Mouse (Mus musculus): Measurements from ENCODE around the gene Tssk3. TPM values are rescaled to one million over a fixed set of nuclear protein-coding genes. Genes with fewer than 3 reads are reported as not detected.

Tssk3 gene
- polyA plus RNA-seq, 1 experiment from 2014 or later = not detected

DNA sequence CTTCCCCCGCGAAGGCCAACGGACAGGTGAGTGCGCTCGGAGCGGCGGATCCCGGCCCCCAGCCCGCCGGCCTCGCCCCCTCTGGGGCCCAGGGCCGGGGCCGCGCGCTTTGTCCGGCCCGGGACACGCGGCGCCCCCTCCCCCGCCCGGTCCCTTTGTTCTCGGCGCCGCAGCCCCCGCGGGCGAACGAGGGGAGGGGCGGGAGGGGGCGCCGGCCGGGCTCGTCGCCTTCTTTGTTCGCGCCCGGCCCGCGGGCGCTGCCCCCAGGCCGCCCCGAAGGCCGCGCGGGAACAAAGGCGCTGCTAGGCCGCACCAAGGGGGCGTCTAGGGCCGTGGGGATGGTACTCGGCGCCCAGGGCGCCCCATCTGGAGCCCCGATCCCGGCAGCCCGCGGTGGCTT, 23.1 kb upstream of the Tssk3 start:
- H3K9me3 ChIP-seq (ENCODE audit: control insufficient read depth, low read length) = no peaks in the 10 kb centered on the region
- no peaks in the 10 kb centered on the region; the same call in 1 of the 2 replicates for H3K27me3 ChIP-seq (ENCODE audit: control insufficient read depth, insufficient read depth, low read length)
- peaks cover 6% of the 10 kb centered on the region; the same call in 1 of the 2 replicates for H3K36me3 ChIP-seq (ENCODE audit: control insufficient read depth, insufficient read depth, low read length)
- peak overlapping the region; percentile 100 for H3K9ac ChIP-seq (ENCODE audit: low read length)
- peak overlapping the region; percentile 96 for H3K27ac ChIP-seq (ENCODE audit: low read depth, low read length)
- ATAC-seq (replicated peaks; ENCODE audit: low FRiP score) (peak; percentile 47), DNase-seq (ENCODE audit: low spot score) (no peak)
- peaks cover 21% of the 10 kb centered on the region for H3K4me1 ChIP-seq (replicated peaks; ENCODE audit: control insufficient read depth, insufficient read depth, low read length)
- WGBS = 0% methylated on average over 8 of the region's 57 CpGs
- H3K4me2 ChIP-seq (ENCODE audit: low read depth, low read length, severe bottlenecking) = peak overlapping the region; percentile 75
- peak overlapping the region; percentile 100 for H3K4me3 ChIP-seq (ENCODE audit: low read depth, low read length)

DNA sequence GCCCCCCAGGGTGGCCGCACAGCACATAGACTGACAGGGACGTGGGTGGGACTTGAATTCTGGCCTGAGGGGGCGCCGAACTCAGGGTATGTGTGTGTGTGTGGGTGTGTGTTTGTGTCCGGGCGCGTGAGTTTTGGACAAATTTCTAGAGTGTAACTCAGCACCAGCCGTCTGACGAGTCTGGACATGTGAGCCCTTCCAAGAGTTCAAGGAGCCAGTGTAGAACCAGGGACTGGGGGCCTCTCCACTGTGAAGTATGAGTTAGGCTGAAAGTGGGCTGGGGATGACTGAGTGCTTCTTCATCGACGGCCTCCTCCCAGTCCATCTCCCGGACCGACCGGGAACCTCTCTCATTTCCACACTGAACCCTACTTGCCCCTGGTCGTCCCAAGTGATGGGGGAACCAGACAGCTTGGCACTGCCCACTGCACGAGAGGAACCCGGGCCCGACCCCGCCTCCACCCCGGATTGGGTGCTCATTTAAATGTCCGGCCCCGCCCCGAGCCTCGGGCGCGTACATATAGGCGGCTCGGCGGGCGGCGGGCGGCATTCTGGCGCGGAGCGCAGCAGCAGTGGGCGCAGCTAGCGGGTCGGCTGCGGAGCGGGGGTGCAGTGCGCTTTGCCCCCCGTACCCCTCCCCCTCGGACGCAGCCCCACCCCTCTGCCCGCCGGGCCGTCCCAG, 22.4 kb upstream of the Tssk3 start, which contains the start of gene Marcksl1:
TSS of gene Marcksl1 (plus strand) at position 496 of the 682 bp plus-strand sequence.
- Histone ChIP-seq H3K36me3 (ENCODE audit: control insufficient read depth, insufficient read depth, low read length) (peaks cover 3% of the 10 kb centered on the region; the same call in 1 of the 2 replicates), H3K4me1 (replicated peaks; ENCODE audit: control insufficient read depth, insufficient read depth, low read length) (peaks cover 21% of the 10 kb centered on the region), H3K27ac (ENCODE audit: low read depth, low read length) (peak within 1 kb of the TSS; percentile 96), H3K9me3 (ENCODE audit: control insufficient read depth, low read length) (no peaks in the 10 kb centered on the region), H3K27me3 (ENCODE audit: control insufficient read depth, insufficient read depth, low read length) (no peaks in the 10 kb centered on the region; the same call in 1 of the 2 replicates), H3K4me3 (ENCODE audit: low read depth, low read length) (peak within 1 kb of the TSS; percentile 100), H3K9ac (ENCODE audit: low read length) (peak within 1 kb of the TSS; percentile 100), H3K4me2 (ENCODE audit: low read depth, low read length, severe bottlenecking) (peak within 1 kb of the TSS; percentile 75)
- ATAC-seq (replicated peaks; ENCODE audit: low FRiP score) (peak; percentile 90), DNase-seq (ENCODE audit: low spot score) (peak; percentile 97)
- 5% methylated on average over 45 of the region's 47 CpGs for WGBS

DNA sequence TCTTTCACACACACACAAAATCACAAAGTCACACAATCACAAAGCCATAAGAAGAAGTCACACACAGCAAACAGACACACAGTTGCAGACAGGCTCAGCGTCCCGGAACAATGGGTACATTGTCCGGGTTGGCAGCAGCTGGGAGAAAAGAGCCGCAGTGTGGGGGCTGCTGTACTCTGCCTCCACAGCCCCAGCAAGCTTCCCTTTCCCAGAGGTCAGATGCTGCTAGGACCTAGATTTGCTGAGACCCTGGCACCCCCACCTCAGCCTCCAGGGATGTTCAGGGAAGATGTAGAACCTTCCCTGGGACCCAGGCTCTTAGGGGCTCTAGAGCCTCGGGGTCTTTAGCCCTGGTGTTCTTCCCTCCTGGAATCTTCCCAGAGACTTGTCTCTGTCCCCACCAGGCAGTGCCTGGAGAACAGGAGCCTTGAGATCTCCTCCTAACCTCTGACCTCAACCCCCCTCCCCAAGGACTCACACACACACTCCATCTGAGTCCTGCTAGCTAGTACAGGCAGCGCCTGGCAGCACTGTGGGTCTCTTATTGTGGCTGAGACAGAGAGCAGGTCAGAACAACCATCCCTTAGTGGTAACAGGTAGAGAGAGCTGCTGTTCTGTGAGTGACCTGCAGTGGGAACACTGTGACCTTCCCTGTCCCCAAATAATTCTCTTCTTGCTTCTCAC, 20.7 kb upstream of the Tssk3 start:
- Histone ChIP-seq H3K4me2 (ENCODE audit: low read depth, low read length, severe bottlenecking) (no peak overlapping the region), H3K9me3 (ENCODE audit: control insufficient read depth, low read length) (no peaks in the 10 kb centered on the region), H3K9ac (ENCODE audit: low read length) (peak overlapping the region; percentile 20; the same call in 1 of the 2 replicates), H3K27ac (ENCODE audit: low read depth, low read length) (no peak overlapping the region), H3K4me3 (ENCODE audit: low read depth, low read length) (no peak overlapping the region), H3K27me3 (ENCODE audit: control insufficient read depth, insufficient read depth, low read length) (no peaks in the 10 kb centered on the region; the same call in 1 of the 2 replicates), H3K36me3 (ENCODE audit: control insufficient read depth, insufficient read depth, low read length) (0 out of 2 replicates have a peak, but pooled peaks cover 3% of the 10 kb centered on the region), H3K4me1 (replicated peaks; ENCODE audit: control insufficient read depth, insufficient read depth, low read length) (peaks cover 19% of the 10 kb centered on the region)
- 16% methylated on average over 6 of the region's 6 CpGs for WGBS
- ATAC-seq (replicated peaks; ENCODE audit: low FRiP score) (no peak), DNase-seq (ENCODE audit: low spot score) (peak; percentile 62)

DNA sequence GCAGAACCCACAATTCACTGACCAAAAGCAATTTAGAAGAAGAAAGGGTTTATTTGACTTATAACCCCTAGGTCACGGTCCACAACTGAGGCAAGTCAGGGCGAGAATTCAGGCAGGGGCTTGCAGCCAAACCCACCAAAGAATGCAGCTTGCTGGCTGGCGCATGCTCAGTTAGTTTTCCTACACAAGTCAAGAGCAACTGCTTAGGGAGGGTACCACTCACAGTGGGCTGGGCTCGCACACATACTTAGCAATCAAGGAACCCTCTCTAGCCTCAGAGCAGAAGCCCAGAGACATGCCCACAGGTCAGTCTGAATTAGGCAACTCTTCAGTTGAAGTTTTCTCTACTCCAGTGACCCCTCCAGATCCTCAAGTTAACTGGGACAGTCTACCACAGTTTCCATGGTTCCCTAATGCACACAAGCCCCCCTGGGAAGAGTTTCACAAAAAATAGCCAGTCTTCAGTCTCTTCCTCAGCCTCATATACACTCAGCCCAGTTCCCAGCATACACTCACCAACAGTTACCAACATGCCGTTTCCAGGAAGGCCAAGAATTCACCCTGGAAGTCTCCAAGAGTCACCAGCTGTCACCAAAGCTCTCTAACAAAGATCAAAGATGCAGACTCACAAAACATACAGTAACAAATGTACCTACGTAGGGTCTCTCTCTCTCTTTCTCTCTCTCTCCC, 20.0 kb upstream of the Tssk3 start:
- Histone ChIP-seq H3K27ac (ENCODE audit: low read depth, low read length) (no peak overlapping the region; the same call in 1 of the 2 replicates), H3K4me1 (replicated peaks; ENCODE audit: control insufficient read depth, insufficient read depth, low read length) (peaks cover 19% of the 10 kb centered on the region), H3K9ac (ENCODE audit: low read length) (no peak overlapping the region), H3K4me2 (ENCODE audit: low read depth, low read length, severe bottlenecking) (0 out of 2 replicates have a peak overlapping the region, but pooled peaks have one; percentile 8), H3K4me3 (ENCODE audit: low read depth, low read length) (no peak overlapping the region), H3K27me3 (ENCODE audit: control insufficient read depth, insufficient read depth, low read length) (no peaks in the 10 kb centered on the region; the same call in 1 of the 2 replicates), H3K36me3 (ENCODE audit: control insufficient read depth, insufficient read depth, low read length) (0 out of 2 replicates have a peak, but pooled peaks cover 3% of the 10 kb centered on the region), H3K9me3 (ENCODE audit: control insufficient read depth, low read length) (no peaks in the 10 kb centered on the region)
- no peak for ATAC-seq (replicated peaks; ENCODE audit: low FRiP score)
- no peak for DNase-seq (ENCODE audit: low spot score)
- WGBS = 41% methylated on average over 6 of the region's 6 CpGs

DNA sequence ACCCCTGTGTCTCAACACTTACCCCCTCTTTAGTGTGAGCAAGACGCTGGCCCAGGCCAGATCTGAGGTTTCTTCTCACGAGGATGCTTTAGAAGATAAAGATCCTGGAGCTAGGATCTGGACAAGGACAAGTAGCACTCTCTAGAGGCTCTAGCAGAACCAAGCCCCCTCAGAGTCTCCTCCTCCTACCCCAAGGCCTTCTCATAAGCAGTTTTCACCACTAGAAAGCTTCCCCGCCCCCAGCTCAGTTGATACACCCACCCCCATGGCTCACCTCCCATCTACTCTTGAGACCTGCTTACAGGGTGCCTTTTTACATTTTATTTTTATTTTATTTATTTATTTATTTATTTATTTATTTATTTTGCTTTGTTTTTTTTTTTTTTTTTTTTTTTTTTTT, 18.8 kb upstream of the Tssk3 start:
- ATAC-seq (replicated peaks; ENCODE audit: low FRiP score) (no peak), DNase-seq (ENCODE audit: low spot score) (no peak)
- Histone ChIP-seq H3K27me3 (ENCODE audit: control insufficient read depth, insufficient read depth, low read length) (no peaks in the 10 kb centered on the region; the same call in 1 of the 2 replicates), H3K4me3 (ENCODE audit: low read depth, low read length) (no peak overlapping the region), H3K27ac (ENCODE audit: low read depth, low read length) (no peak overlapping the region), H3K9me3 (ENCODE audit: control insufficient read depth, low read length) (no peaks in the 10 kb centered on the region), H3K4me1 (replicated peaks; ENCODE audit: control insufficient read depth, insufficient read depth, low read length) (peaks cover 15% of the 10 kb centered on the region), H3K36me3 (ENCODE audit: control insufficient read depth, insufficient read depth, low read length) (no peaks in the 10 kb centered on the region), H3K9ac (ENCODE audit: low read length) (no peak overlapping the region), H3K4me2 (ENCODE audit: low read depth, low read length, severe bottlenecking) (no peak overlapping the region)
- 71% methylated on average over 3 of the region's 3 CpGs for WGBS

DNA sequence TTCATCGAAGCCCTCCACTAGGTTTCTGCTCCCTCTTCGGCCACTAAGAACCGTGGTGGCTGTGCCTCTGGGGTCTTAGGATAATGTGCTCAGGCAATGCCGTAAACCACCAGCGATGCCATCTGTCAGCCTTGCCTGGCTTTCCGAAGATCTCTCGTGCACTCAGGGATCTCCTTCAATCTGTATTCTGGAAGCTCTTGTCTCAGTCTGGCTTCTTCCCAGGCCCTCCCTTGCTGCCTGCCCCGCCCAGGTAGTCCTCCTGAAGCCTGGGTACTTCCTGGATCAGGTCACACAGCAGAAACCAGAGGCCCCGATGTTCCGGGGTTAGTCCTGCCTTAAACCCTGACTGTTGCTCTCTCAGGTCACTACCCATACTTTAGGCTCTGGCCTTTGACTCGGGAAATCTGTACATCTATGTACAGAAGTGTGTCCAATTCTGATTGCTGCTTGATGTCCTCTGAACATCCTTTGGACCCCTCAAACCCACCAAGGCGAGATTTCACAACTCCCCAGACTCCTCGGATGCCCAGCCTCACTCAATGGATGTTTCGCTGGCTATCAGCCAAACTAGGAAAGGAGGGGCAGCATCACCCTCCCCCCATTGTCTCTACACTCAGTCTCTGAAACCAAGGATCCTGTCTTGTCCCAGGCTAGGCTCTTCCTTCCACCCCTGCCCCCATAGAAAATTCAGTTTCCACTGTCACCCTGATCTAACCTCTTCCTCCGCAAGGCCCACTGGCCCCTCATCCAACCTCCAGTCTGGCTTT, 18.2 kb upstream of the Tssk3 start:
- no peak overlapping the region for H3K9ac ChIP-seq (ENCODE audit: low read length)
- H3K36me3 ChIP-seq (ENCODE audit: control insufficient read depth, insufficient read depth, low read length) = no peaks in the 10 kb centered on the region
- 73% methylated on average over 15 of the region's 15 CpGs for WGBS
- peaks cover 15% of the 10 kb centered on the region for H3K4me1 ChIP-seq (replicated peaks; ENCODE audit: control insufficient read depth, insufficient read depth, low read length)
- ATAC-seq (replicated peaks; ENCODE audit: low FRiP score) (no peak), DNase-seq (ENCODE audit: low spot score) (no peak)
- no peak overlapping the region for H3K4me2 ChIP-seq (ENCODE audit: low read depth, low read length, severe bottlenecking)
- no peak overlapping the region for H3K4me3 ChIP-seq (ENCODE audit: low read depth, low read length)
- no peaks in the 10 kb centered on the region; the same call in 1 of the 2 replicates for H3K27me3 ChIP-seq (ENCODE audit: control insufficient read depth, insufficient read depth, low read length)
- H3K27ac ChIP-seq (ENCODE audit: low read depth, low read length) = no peak overlapping the region
- H3K9me3 ChIP-seq (ENCODE audit: control insufficient read depth, low read length) = no peaks in the 10 kb centered on the region

DNA sequence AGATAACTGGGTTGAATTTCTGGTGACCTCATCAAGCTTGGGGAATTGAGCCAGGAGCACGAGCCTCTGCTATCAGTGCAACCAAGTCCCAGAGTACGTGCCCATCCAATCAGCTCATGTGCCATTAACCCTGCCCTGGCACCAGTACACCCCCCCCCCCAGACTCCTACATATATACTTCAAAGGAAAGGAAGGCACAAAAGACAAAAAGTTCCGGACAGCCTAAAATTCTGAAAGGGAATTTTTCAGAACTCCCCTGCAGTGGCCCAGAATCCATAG, 17.4 kb upstream of the Tssk3 start:
- Histone ChIP-seq H3K27me3 (ENCODE audit: control insufficient read depth, insufficient read depth, low read length) (no peaks in the 10 kb centered on the region; the same call in 1 of the 2 replicates), H3K4me1 (replicated peaks; ENCODE audit: control insufficient read depth, insufficient read depth, low read length) (peaks cover 14% of the 10 kb centered on the region), H3K4me3 (ENCODE audit: low read depth, low read length) (no peak overlapping the region), H3K4me2 (ENCODE audit: low read depth, low read length, severe bottlenecking) (no peak overlapping the region), H3K36me3 (ENCODE audit: control insufficient read depth, insufficient read depth, low read length) (no peaks in the 10 kb centered on the region), H3K27ac (ENCODE audit: low read depth, low read length) (no peak overlapping the region), H3K9me3 (ENCODE audit: control insufficient read depth, low read length) (no peaks in the 10 kb centered on the region), H3K9ac (ENCODE audit: low read length) (no peak overlapping the region)
- WGBS = 81% methylated on average over 3 of the region's 3 CpGs
- no peak for ATAC-seq (replicated peaks; ENCODE audit: low FRiP score)
- no peak for DNase-seq (ENCODE audit: low spot score)

Data from forebrain, embryonic 11.5 days (tissue).